Mouse (Mus musculus) kidney, embryonic 14.5 days (tissue): ENCODE results near the gene Izumo4. TPM values are rescaled to one million over a fixed set of nuclear protein-coding genes. Genes with fewer than 3 reads are reported as not detected.

ENCODE experiments used
- ATAC-seq: fragments of 200-750 bp; cut with Nextera tagmentation; 2 replicates; pipeline ENCODE4 v1.8.0; 2017; ENCODE audit warnings: moderate number of reproducible peaks, mild to moderate bottlenecking, moderate TSS enrichment, moderate library complexity; ENCODE audit not compliant: low FRiP score, low TSS enrichment
- H3K27ac ChIP-seq: fragments of 300-500 bp; sonication (generic); 2 replicates; pipeline ENCODE4 v1.5.1; 2014; ENCODE audit warnings: low read depth, mild to moderate bottlenecking, low read length, moderate library complexity, mixed read lengths
- H3K27me3 ChIP-seq: fragments of 300-500 bp; sonication (generic); 2 replicates; pipeline ENCODE4 v1.6.1; 2014; ENCODE audit warnings: mild to moderate bottlenecking, low read length; ENCODE audit not compliant: control insufficient read depth, insufficient read depth
- H3K36me3 ChIP-seq: fragments of 300-500 bp; sonication (generic); 2 replicates; pipeline ENCODE4 v1.6.1; 2014; ENCODE audit warnings: low read length, mixed read lengths; ENCODE audit not compliant: control insufficient read depth, insufficient read depth
- H3K4me1 ChIP-seq: fragments of 300-500 bp; sonication (generic); 2 replicates; pipeline ENCODE4 v1.6.1; 2014; ENCODE audit warnings: low read length, mixed read lengths; ENCODE audit not compliant: control insufficient read depth, insufficient read depth
- H3K4me2 ChIP-seq: fragments of 300-500 bp; sonication (generic); replicated peaks from 2 replicates; pipeline ENCODE4 v1.6.1; 2014; ENCODE audit warnings: low read depth, mild to moderate bottlenecking, low read length
- H3K4me3 ChIP-seq: fragments of 300-500 bp; sonication (generic); 2 replicates; pipeline ENCODE4 v1.5.1; 2014; ENCODE audit warnings: mild to moderate bottlenecking, low read length
- H3K9ac ChIP-seq: fragments of 300-500 bp; sonication (generic); 2 replicates; pipeline ENCODE4 v1.6.1; 2014; ENCODE audit warnings: low read depth, mild to moderate bottlenecking, low read length, moderate library complexity
- H3K9me3 ChIP-seq: fragments of 300-500 bp; sonication (generic); 2 replicates; pipeline ENCODE4 v1.6.1; 2016; ENCODE audit warnings: low read length; ENCODE audit not compliant: control insufficient read depth
- WGBS: fragments of 180-500 bp; shearing (Covaris S2); extraction: QIAGEN DNeasy Blood & Tissue Kit; methylation state at CpG from one replicate; pipeline ENCODE4 v1.1.7; 2014; 5-methylcytosine and 5-hydroxymethylcytosine counted together
- polyA plus RNA-seq: library from polyadenylated mRNA; unstranded; fragments of >200 nt; fragmentation: Nextera tagmentation; extraction: Ambion mirVana; gene quantifications from 2 replicates; pipeline ENCODE4 v1.2.1, GENCODE M21; 2014

Gene Izumo4
- polyA plus RNA-seq: 8.5 and 14.6 TPM in 2 replicates

DNA sequence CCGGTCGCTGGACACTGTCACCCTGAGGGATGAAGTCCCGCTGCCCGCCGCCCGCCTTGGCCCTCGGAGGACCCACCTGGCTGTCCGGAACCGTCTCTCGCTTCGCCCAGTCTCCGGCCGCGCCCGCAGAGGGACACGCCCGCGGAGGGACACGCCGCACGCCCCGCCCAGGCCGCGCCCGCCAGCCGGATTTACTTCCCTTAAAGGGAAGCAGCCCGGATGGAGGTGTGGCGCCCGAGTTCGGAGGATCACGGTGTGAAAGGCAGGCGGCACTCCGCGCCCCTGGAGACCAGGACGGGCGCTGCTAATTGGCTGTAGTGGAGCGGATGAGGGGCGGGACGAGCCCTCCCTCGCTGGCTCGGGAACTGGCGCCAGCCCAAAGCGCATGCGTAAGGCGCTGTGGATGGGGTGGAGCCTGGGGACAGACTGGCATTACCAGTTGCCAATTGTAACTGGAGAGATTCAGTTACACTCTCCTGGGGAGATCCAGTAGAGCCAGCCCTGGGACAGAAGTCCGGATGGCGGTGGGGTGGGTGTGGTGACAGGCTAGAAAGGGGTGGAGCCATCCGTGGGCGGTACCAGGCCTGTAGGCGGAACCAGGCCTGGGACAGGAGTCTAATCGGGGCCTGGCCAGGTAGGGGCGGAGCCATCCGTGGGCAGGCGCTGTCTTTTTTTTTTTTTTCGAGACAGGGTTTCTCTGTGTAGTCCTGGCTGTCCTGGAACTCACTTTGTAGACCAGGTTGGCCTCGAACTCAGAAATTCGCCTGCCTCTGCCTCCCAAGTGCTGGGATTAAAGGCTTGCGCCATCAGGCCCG, at the start of gene Izumo4, which contains the start of gene Mob3a:
TSS of gene Izumo4 (plus strand) at position 464 of the 815 bp plus-strand sequence.
TSS of gene Mob3a (minus strand) at position 257 of the 815 bp plus-strand sequence.
- Histone ChIP-seq H3K4me1 (peaks cover 22% of the 10 kb centered on the region), H3K9me3 (no peaks in the 10 kb centered on the region), H3K4me2 (peak within 1 kb of the TSS; percentile 90), H3K27me3 (no peaks in the 10 kb centered on the region), H3K36me3 (peaks cover 11% of the 10 kb centered on the region), H3K9ac (peak within 1 kb of the TSS; percentile 66), H3K27ac (peak within 1 kb of the TSS; percentile 69), H3K4me3 (peak within 1 kb of the TSS; percentile 65)
- ATAC-seq: peak; percentile 96
- under 1% methylated on average over 59 of the region's 59 CpGs for WGBS

DNA sequence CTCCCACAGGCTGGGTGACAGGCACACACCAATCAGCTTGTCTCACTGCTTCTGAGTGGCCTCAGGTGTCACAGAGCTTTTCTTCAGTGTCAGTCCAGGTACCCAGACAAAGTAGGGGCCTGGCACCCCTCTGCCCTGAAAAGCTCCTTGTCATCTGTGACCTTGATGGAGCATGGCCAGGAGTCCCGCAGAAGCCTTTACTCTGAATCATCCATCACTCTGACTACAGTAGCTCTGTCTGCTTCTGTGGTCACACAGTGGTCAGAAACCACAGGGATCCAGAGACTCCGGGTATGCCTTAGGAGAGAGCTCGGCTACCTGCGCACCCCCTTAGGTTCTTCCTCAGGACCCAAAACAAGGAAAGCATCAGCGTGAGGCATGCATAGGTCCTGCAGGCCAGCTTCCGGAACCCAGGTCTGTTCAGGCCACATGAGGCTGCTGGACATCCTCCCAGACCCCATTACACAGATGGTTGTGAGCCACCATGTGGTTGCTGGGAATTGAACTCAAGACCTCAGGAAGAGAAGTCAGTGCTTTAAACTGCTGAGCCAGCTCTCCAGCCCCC, 48.7 kb upstream of the Izumo4 start:
- 90% methylated on average over 6 of the region's 6 CpGs for WGBS
- peaks cover 18% of the 10 kb centered on the region for H3K4me1 ChIP-seq
- peaks cover 9% of the 10 kb centered on the region for H3K36me3 ChIP-seq
- H3K27me3 ChIP-seq: no peaks in the 10 kb centered on the region
- no peak for ATAC-seq
- H3K9me3 ChIP-seq: no peaks in the 10 kb centered on the region
- H3K9ac ChIP-seq: no peak overlapping the region
- H3K4me2 ChIP-seq: no peak overlapping the region
- no peak overlapping the region for H3K27ac ChIP-seq
- H3K4me3 ChIP-seq: no peak overlapping the region

DNA sequence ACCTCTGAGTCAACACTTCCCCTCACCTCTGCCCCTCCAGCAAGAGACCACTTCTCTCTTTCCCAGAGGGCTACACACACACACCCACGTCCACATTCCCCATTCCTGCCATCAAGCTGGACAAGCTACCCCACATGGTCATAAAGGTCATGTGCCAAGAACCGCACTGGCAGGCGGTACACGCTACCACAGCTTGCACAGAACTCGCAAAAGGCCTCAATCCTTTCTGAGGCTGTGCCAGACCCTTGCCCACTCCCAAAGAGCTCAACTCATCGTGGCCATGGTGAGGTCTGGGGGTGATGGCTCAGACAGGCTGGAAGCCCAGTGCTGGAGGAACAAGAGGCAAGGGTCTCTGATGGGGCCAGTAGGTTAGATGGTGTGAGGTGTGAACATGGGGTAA, 47.1 kb upstream of the Izumo4 start:
- Histone ChIP-seq H3K4me3 (no peak overlapping the region), H3K4me1 (peaks cover 23% of the 10 kb centered on the region), H3K27me3 (no peaks in the 10 kb centered on the region), H3K27ac (no peak overlapping the region), H3K9me3 (no peaks in the 10 kb centered on the region), H3K4me2 (peak overlapping the region; percentile 84), H3K9ac (peak overlapping the region; percentile 7; the same call in 1 of the 2 replicates), H3K36me3 (0 out of 2 replicates have a peak, but pooled peaks cover 4% of the 10 kb centered on the region)
- WGBS: 85% methylated on average over 6 of the region's 6 CpGs
- no peak for ATAC-seq

DNA sequence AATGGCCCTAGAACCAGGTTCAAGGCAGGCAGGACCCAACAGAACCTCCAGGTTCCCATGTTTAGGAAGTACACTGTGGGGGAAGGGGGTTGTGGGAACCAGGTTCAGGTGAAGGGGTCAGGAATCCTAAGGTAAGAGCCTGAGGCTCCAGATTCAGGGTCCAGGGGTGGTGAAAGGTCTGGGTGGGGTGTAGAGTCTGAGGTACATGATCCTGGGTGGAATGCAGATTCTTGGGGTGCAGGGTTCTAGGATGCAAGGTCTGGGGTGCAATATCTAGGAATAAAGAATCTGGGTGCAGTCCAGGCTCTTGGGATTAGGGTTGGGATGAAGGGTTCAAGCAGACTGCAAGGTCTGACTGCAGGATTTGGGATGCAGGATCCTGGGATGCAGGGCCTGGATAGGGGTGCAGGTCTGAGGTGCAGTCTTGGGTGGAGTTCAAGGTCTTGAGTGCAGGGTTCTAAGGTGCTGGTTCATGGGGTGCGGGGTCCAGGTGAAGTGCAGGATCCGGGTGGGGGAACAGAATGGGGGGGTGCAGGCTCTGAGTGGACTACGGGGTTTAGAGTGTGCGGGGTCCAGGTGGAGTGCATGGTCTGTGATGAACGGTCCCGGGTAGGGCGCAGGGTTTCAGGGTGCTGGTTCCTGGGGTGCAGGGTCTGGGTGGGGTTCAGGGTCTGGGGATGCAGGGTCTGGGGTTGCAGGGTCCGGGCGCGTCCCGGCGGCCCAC, 46.4 kb upstream of the Izumo4 start:
- 2% methylated on average over 11 of the region's 12 CpGs for WGBS
- H3K27ac ChIP-seq: peak overlapping the region; percentile 53; the same call in 1 of the 2 replicates

DNA sequence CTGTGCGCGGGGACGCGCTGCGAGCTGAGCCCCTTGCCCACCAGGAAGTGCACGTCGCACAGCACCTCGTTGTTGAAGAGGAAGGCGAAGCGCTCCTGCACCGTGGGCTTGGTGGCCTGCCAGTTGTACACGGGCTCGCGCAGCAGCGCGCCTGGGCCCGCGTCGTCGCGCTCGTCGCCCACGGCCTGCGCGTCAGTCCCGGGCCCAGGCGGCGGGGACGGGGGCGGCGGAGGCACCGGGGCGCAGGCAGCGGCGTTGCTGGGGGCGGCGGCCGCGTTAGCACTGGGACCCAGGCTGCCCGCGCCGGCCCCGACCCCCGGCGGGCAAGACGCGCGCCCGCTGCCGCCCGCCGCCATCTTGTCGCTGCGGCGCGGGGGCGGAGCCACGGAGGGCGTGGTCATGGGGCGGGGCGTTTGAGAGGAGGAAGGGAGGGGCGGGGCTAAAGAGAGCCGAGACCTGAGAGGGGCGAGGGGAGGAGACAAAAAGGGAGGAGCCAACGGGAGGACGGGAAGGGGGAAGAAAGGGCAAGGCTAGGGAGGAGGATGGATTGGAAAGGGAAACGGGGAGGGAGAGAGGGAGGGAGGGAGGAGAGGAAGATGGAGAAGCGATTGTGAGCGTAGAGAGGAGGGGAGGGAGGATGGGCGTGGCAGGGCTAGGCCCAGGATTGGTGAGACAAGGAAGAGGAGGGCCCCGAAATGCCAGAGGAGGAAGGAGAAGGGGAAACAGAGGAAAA, 45.7 kb upstream of the Izumo4 start:
- Histone ChIP-seq H3K36me3 (0 out of 2 replicates have a peak, but pooled peaks cover 4% of the 10 kb centered on the region), H3K9ac (peak overlapping the region; percentile 86), H3K4me3 (peak overlapping the region; percentile 65), H3K27me3 (no peaks in the 10 kb centered on the region), H3K4me1 (peaks cover 23% of the 10 kb centered on the region), H3K4me2 (peak overlapping the region; percentile 84), H3K9me3 (no peaks in the 10 kb centered on the region), H3K27ac (peak overlapping the region; percentile 74)
- ATAC-seq: peak; percentile 85
- under 1% methylated on average over 63 of the region's 72 CpGs for WGBS

More for the DNA sequence above, 46.4 kb upstream of the Izumo4 start:
- Histone ChIP-seq H3K36me3 (0 out of 2 replicates have a peak, but pooled peaks cover 4% of the 10 kb centered on the region), H3K4me1 (peaks cover 23% of the 10 kb centered on the region), H3K4me2 (peak overlapping the region; percentile 84), H3K27me3 (no peaks in the 10 kb centered on the region), H3K9ac (peak overlapping the region; percentile 86), H3K9me3 (no peaks in the 10 kb centered on the region), H3K4me3 (peak overlapping the region; percentile 65)
- peak; percentile 58 for ATAC-seq

DNA sequence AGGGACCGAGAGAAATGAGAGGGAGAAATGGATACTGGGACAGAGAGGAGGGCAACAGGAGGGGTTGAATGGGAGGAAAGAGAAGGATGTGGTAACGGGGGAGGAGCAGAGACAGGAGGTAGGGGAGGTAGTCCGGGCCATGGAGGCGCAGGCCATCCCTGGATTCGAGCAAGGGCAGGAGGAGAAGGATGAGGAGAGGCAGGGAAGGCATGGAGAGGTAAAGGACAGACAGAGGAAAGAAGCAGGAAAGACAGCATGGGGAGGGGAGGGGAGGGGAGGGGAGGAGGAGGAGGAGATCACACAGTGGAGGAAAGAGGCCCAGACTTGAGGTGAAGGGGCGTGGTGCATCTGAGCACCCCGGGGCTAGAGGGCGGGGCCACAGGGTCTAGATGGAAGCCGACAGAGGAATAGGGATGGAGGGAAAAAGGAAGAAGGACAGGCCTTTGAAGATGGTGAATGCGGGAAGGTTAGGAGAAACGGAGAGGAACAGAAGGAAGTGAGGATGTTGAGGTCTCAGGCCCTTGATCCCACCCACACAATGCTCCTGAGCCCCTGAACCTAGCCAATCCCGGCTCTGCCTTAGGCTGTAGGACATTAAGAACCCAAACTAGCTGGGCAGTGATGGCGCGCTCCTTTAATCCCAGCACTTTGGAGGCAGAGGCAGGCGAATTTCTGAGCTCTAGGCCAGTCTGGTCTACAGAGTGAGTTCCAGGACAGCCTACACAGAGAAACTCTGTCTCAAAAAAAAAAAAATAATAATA, 44.9 kb upstream of the Izumo4 start, which contains the start of gene Btbd2:
TSS of gene Btbd2 (minus strand) at position 209 of the 761 bp plus-strand sequence.
- H3K36me3 ChIP-seq: 0 out of 2 replicates have a peak, but pooled peaks cover 4% of the 10 kb centered on the region
- no peaks in the 10 kb centered on the region for H3K9me3 ChIP-seq
- peaks cover 23% of the 10 kb centered on the region for H3K4me1 ChIP-seq
- peak within 1 kb of the TSS; percentile 65 for H3K4me3 ChIP-seq
- peak; percentile 50 for ATAC-seq
- H3K9ac ChIP-seq: peak within 1 kb of the TSS; percentile 86
- WGBS: 17% methylated on average over 15 of the region's 15 CpGs
- H3K4me2 ChIP-seq: peak within 1 kb of the TSS; percentile 84
- H3K27ac ChIP-seq: peak within 1 kb of the TSS; percentile 74
- H3K27me3 ChIP-seq: no peaks in the 10 kb centered on the region

DNA sequence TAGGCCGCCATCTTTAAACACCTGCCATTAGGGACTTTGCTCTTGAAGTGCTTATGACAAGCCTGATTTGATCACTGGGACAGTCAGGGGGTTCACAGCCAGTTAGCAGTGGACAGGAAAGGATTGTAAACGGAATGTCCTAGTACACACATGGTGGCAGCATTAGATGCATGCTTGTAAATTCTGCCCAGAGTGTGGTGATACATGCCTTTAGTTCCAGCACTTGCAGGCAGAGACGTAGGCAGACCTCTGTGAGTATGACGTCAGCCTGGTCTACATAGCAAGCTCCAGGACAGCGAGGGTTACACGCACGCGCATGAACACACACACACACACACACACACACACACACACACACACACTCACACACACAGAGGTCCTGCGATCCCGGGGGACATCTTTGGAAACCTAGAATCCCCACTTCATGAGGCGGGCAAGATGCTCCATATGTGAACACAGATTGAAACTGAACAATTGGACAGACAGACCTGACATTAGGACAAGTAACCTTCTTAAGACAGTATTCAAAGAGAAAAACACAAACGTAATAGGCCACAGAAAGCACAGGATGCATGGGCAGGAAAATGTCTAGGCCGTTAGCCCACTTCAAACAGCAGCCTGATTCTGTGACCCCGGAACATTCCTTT, 43.7 kb upstream of the Izumo4 start:
- H3K4me2 ChIP-seq: no peak overlapping the region
- H3K4me3 ChIP-seq: no peak overlapping the region
- no peak for ATAC-seq
- WGBS: 87% methylated on average over 14 of the region's 14 CpGs
- H3K27me3 ChIP-seq: no peaks in the 10 kb centered on the region
- H3K36me3 ChIP-seq: no peaks in the 10 kb centered on the region
- no peak overlapping the region for H3K27ac ChIP-seq
- H3K4me1 ChIP-seq: peaks cover 26% of the 10 kb centered on the region
- no peaks in the 10 kb centered on the region for H3K9me3 ChIP-seq
- no peak overlapping the region for H3K9ac ChIP-seq
